Mouse (Mus musculus) embryo, embryonic 11.5 days (tissue): ENCODE measurements at regions not wholly inside any gene's neighbourhood (a gene's known extent, or its start where the extent isn't known, plus 50 kb on each side); places are given as distances from the start of the nearest gene placed in this dataset.

ENCODE experiments used
- DNase-seq: peaks from one replicate; pipeline ENCODE4 v3.0.0-alpha.2; 2012; ENCODE audit warnings: low read depth, low spot score

DNA sequence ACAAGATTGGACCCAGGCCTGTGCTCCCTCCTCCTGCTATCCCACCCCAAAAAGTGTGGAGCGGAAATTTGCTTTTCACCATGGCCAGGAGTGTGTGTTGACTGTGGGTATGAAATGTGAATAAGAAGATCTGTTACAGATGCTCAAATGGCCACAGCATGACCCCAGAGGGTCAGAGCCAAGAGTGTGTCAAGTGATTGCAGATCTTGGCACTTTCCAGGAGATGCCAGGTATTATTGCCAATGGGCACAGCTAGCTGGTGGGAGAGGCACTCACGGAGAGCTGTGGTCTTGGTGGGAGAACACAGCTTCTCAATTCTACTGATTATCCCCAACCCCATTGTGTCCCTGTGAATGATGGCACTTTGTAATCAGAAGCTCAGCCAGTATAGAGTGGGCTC, 62.7 kb downstream of the Smim20 start:
- no peak for DNase-seq

DNA sequence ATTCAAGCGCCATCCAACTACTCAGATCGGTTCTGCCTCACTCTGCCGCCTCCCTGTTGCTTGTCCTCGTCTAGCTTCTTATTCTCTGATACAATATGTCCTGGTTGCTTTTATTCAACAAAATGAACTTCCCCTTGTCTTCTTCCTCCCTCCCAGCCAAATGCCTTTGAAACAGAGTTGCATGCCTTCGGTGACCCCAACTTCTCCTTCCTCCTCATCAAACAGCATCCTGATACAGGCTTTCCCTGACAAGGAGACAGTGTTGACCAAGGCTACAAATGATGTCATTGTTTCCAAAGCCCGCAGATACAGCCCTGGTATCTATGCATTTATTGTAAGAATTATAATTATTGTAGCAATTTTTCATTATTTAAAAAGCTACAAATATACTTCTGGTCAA, 69.8 kb downstream of the Smim20 start:
- no peak for DNase-seq

DNA sequence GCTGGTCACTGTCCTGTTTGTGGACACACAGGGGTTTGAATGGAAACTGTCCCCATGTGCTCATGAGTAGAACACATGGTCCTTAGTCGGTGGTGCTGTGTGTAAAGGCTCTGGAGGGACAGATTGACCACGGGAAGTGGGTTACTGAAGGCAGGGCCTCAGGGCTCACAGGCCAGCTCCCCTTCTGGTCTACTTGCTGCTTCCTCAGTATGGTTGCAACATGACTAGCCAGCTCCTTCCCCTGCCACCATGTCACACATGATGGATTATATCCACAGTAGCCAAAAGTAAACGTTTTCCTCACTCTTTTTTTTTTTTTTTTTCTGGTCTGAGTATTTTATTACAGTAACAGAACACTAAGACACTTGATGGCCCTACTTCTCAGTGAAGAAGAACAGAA, 70.9 kb downstream of the Smim20 start:
- DNase-seq: no peak

DNA sequence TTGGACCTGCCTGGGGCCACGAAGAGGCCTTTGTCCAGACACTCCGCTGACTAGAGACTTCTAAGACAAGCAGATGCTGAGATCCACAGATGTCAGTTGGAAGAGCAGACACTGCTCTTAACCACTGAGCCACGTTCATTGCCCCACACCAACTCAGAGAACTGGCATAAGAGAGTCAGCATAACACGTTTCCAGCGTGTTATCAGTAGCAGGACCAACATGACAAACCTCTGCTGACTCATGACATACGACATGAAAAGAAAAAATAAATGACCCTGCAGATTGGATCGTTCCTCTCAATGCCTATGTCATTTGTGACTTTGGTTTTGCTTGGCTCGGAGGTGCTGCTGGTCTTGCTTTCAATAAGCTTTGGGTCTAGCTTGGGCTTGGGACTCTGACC, 78.3 kb downstream of the Smim20 start:
- DNase-seq: no peak

DNA sequence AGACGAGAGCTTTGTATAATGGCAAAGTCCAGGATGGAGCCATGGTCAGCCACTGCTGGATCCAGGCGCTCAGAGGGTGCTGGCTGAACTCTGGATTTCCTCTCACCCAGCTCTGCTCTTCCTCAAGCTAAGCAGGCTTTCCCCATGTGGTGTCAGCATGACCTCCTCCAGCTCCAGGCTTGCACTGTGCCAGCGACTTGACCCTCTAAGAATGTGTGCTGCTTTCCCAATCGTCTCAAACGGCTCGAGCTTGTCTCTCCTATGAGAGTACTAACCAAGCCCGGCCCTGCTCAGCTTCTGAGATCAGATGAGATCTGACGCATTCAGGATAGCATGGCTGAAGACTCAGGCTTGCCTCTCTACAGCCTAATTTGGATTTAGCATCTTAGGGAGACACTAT, 79.1 kb downstream of the Smim20 start:
- no peak for DNase-seq

DNA sequence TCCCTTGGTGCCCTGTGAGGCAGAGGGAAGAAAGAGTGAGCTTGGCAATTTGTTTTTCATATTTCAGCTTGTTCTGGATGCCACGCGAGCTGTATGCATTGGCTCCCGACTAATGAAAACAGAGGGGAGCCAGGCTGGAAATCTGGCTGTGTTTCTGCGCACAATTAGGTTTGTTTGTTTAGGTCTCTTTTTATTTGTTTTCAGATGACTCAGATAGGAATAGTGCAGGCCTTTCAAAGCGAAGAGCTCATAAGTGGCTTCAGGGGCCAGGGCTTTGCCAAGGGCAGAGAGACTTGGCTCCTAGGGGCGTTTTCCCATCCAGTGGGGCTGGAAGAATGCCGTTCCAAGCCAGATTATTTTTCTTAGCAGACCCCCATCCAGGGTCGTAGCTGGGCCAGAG, 79.9 kb downstream of the Smim20 start:
- DNase-seq: no peak

DNA sequence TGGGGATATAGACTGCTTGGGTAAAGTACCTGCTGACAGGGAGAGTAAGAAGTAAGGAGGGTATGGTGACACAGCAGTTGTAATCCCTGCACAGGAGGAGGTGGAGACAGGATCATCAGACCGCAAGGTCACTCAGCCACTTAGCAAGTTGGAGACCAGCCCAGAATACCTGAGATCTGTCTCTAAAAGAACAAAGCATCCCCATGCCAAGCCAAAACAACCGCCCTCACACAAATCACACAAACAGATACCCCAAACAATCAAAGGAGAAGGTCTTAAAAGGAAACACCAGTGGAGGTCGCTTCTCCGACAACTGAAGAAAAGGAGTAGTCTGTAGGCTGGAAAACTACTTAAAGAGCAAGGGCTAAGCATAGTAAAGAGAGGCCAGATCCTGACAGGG, 86.0 kb downstream of the Smim20 start:
- DNase-seq: no peak

DNA sequence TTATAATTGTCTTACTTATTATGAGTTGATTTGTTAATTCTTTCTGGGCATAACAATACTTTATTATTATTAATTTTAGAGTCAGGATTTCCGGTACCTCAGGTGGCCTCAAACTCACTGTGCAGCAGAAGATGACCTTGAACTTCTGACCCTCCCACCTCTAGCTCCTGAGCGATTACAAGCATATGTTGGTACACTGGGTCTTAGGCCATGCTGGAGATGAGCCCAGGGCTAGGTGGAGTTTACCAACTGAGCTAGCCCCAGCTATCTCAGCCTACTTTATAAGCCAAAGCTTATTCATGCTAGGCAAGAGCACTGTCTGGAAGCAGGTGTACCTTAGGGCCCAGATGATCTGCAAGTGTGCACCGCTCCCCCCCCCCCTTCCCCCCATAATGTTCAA, 87.4 kb downstream of the Smim20 start:
- no peak for DNase-seq

DNA sequence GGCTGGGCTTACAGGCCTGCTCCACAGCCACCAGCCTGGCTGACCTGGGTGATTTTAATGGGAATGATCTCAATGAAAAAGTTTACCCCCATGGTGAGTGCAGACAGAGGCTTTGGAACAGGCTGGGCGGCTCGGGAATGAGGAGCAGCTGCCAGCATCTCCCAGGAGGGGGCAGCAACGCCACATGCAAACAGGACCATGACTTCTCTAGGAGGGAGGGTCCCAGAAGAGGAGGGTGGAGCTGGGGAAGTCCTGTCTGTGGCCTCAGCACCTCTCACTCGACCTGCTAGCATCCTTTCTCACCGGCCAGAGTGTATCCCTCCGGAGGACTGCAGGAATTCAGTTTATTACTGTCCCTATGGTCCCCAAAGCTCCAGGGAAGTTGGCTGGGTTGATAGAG, 88.2 kb downstream of the Smim20 start:
- peak; percentile 73 for DNase-seq

DNA sequence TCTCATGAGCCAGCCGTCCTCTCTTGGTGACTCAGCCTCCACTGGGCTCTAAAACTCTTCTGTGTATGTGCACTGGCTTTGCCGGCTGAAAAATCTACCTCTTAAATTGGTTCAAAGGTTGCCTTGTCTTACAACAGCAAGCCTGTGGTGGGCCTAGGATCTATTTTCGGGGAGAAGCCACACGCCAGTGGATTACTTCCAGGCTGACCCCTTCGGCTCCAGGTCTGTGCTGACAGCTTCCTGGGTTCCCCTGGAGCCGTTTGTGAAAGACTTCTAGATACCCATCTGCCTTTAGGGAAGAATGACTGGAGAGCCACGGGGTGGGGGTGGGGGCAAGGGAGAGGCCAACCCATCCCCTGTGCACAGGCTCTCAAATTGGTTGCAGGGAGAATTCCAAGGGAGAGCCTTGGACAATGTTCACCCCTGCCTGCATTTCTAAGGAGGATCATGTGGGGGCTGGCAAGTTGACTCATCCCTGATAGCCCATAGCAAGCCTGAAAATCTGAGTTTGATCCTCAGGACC, 90.3 kb downstream of the Smim20 start:
- no peak for DNase-seq

DNA sequence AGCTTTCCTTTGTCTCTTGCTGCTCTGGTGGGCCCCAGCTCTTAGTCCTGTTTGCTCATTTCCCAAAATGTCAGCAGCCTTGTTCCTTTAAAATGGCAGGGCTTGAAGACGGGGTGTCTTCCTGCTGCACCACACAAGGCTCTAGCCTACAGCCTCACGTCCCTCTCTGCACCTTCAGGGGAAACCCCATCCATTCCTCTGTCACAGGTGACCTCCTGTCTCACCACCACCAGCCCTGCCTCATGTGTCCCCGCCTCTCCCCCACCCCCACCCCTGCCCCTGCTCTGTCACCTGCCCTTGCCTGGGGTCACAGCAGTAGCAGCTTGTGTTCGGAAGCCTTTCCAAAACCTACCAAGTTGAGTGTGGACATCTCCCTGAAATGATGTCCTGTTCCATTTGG, 91.3 kb downstream of the Smim20 start:
- no peak for DNase-seq

DNA sequence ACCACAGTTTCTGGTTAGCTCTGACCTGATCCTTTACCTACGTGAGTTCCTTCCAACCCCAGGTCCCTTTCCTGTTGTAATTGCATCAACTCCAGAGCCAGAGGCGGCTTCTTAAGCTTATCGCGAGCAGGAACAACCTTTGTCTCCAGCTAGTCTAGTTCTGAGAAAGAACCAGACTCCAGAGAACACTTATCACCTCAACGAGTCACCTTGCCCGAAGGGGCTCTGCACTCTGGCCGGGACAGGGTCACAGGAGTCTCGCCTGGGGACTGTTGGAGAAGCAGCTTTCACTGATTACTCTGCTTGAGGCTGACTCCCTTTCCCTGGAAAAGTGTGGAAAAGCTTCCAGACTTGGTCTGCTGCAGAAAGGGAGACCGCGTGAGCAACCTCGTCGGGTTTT, 93.0 kb downstream of the Smim20 start:
- DNase-seq: no peak

DNA sequence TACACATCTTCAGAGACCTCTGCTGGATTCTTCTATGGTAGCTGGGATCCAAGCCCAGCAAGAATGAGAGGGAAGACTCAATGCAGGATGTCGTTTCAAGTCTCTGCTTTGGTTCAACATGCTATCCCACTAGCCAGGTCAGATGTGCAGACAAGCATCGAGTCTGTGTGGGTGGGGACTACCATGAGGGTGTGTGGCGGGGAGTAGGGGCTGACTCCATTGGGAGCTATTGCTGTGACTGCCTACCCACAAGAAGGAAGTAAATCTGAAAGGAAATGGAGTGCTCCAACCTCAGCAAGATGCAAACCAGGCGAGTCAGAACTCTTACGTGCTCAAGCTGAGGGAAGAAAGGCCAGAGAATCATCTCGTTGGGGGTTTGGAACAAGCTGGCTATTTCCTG, 94.4 kb downstream of the Smim20 start:
- DNase-seq: no peak

DNA sequence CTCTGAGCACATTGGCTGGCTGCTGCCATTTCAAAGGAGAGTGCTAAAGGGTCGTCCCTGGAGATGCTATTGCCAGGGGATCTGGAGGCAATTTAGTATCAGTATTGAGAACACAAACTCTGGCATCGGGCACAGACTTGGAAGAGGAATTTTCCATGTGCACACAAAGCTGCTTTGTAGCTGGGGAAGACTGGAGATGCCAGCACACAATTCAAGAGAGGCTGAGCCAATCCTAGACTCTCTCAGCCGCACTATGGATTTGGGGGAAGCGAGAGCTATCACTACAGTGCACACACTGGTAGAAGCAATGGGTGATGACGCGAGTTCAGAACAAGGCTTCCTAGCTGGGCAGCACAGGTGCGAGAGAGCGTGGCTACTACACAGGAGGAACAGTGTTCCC, 97.0 kb downstream of the Smim20 start:
- no peak for DNase-seq

DNA sequence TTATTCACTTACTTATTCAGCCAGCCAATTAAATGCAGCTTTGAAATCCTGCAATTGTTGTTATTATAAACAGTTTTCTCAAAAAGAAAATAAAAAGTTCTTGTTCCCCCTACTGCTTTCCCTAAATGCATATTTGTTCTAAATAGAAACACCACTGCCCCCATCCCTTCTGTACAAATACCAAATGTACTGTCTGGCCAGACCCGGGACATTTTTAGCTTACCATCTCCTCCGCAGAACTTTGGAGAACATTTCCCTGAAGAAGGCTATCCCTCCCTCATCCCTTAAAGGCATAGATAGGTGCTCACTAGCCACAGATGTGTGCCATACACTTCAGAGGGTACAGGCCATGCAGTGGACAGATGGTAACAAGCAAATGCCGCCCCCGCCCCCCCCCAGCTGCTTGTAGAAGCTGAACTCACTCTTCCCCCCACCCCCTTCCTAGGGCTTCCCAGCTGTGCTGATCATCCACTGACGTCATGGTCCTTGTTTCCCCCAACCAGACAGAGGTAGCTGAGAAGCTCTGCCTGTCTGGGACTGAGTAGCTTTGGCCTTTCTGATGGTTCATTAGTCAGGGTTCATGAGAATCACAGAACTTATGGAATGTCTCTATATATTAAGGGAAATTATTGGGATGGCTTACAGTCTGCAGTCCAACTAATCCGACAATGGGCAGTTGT, 98.9 kb upstream of the Rbpj start:
- no peak for DNase-seq

DNA sequence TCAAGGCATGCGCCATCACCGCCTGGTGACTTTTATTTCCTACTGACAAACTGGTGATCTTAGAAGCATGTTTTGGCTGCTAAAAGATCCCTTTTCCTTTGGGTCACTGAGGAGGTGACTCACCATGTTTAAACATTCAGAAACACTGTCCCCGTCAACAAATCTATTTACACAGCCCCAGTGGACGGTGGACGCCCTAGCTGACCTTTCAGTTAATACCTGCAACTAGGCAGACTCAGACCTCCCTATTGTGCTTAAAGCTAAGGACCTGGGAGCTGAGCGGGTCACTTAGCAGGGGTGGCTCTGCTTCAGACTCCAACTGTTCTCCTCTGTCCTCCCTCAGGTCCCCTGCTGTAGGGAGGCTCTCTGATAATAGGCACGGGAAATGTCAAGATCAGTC, 95.7 kb upstream of the Rbpj start:
- no peak for DNase-seq

DNA sequence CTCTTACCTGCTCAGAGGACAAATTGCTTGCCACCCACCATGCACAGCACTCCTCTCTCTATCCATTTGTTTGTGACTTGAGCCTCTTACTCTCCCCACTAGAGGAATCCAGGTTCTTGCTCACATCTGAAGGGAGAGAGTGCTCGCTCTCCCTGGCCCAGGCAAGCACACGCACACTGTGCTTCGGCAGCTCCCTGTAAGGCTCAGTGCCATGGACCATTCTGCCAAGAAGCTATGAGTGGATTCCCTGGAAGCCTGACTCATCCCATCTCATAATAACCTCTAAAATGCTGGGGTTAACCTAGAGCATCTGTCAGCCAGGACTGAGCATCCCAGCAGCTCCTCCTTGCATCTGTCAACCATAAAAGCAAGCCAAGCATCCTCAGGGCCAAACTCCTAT, 94.3 kb upstream of the Rbpj start:
- DNase-seq: no peak

DNA sequence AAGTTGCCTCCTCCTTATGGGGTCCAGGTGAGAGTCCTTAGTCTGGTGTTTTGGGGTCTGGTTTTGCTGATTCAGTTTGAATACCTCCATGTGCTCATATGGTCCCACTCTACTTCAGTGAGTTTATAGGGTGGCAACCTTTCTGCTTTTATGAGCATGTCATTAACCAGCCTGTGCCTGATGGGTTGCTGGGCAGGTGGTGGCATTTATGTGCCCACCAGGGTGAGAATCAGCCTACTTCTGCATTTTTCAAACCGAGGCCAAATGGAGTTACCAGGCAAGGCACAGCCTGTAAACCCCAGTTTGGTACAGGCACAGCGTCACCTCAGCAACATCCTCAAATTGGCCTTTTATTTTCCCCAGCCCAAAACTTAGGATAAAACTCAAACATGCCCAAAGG, 92.6 kb upstream of the Rbpj start:
- no peak for DNase-seq

DNA sequence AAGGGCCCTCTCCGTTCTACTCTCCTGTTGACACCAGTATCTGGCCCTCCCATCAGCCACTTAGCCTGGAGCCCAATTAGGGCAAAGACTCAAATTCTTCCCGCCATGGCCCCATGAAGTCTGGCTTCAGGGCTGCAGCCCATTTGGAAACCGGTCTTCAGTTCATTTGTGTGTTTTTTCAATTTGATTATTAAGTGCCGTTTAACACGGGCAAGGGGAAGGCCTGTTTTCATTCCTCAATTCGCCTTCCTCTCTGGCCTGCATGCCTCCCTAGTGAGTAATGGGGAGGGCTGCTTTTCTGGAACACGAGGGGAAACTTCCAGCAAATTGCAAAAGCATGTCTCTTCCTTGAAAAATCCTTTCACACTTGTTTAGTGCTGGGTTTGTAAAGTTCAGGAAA, 89.1 kb upstream of the Rbpj start:
- DNase-seq: no peak

DNA sequence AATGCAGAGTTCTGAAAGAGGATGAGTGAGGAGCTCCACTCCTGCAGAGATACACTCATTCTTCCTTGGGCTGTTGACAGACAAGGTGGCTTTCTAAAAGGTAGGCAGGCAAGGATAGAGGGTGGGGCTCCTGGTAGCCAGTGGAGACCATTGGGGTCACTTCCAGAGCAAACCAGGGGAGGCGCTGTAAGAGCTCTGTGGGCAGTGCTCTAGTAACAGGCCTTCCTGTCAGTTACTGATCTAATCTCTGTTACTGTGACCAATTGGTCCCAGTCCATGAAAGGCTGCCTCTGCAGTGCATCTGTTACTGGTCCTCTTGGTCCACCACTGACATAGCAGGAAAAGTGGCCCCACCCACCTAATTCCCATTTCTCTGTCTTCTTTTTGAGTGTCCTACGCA, 88.3 kb upstream of the Rbpj start:
- no peak for DNase-seq

DNA sequence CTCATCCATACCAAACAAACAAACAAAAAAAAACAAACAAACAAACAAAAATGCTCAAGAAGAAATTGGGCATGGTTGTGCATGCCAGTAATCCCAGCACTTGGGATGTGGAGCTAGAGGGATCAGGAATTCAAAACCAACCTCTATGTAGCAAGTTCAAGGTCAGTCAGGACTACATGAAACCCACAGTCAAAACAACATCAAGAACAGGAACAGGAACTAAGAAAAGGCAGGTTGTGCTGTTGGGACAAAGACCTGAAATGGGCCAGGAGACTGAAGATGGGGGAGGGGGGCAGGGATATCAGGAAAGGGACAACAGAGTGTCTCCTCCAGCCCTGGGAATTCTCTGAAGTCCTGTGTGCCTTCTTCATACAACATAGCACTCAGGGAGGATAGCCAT, 87.8 kb upstream of the Rbpj start:
- DNase-seq: no peak

DNA sequence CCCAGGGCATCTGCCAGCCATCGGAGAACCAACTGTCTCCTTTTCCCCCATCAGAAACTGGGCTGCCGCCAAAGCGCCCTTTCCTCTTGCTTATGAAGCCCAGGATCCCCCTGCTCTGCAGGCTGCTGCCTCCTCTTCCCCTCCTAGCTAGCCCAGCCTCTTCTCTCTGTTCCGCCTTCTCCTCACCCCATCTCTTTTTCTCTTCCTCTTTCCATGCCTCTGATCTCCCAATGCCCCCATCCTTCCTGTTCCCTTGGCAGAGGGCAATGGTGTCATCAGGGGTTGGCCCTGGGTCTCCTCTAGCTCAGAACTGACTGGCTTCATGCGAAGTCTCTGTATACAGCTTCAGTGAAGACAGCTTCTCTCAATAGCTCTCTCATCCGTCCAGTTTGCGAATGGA, 87.4 kb upstream of the Rbpj start:
- DNase-seq: no peak

DNA sequence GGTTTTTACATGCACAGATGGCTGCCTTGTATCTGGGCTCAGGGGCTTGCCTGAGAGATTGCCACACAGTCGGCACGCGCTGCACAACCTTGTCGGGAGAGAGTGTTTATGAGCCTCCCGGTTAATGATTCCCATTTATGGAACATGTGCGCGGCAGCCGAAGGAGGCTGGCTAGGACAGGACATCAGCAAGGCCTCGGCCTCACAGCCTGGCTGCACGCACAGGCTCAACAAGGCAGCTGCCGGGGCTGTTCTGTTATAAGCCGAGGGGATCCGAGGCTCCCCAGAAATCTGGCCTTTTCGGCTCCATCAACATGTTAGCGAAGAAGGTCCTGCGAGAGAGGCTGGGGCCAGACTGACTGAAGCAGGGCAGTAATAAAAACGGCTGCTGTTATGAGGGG, 86.3 kb upstream of the Rbpj start:
- peak; percentile 26 for DNase-seq

DNA sequence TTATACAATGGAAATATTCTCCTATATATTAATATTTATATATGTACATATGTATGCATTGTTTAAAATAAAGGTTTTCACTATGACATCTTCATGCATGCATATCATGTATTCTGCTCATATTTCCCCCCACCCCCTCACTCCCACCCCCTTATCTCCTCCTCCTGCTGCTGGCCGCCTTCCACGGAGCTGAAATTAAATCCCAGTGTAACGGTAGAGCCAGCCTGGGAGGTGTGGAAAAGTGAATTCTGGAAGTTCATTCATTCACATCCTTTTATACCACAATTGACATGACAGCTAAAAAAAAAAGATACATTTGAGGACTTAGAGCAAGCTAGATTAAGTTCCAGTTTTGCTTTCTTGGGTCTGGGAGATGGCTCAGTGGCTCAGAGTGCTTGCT, 85.7 kb upstream of the Rbpj start:
- no peak for DNase-seq
